Mouse (Mus musculus): ENCODE data around the gene Nsf. TPM values are rescaled to one million over a fixed set of nuclear protein-coding genes. Genes with fewer than 3 reads are reported as not detected.

Gene Nsf
- polyA plus RNA-seq, 1 experiment from 2014 or later = 30.6 TPM

GRCm38 (mm10) chr11:103979381-103979780 lies 25.5 kb upstream of the Nsf start:
- Histone ChIP-seq H3K27ac (replicated peaks) (0 out of 2 replicates have a peak overlapping the region, but pooled peaks have one; percentile 18), H3K9me3 (ENCODE audit: control insufficient read depth, low read length) (no peaks in the 10 kb centered on the region), H3K36me3 (ENCODE audit: control insufficient read depth, insufficient read depth, low read length) (peaks cover 3% of the 10 kb centered on the region; the same call in 1 of the 2 replicates), H3K4me1 (replicated peaks; ENCODE audit: control insufficient read depth, insufficient read depth) (no peaks in the 10 kb centered on the region), H3K27me3 (ENCODE audit: control insufficient read depth, insufficient read depth, low read length) (no peaks in the 10 kb centered on the region), H3K9ac (ENCODE audit: low read length) (no peak overlapping the region), H3K4me3 (ENCODE audit: low read depth, low read length) (no peak overlapping the region), H3K4me2 (replicated peaks; ENCODE audit: low read depth) (no peak overlapping the region)
- 75% methylated on average over 4 of the region's 4 CpGs for WGBS
- no peak for ATAC-seq (ENCODE audit: low FRiP score, low TSS enrichment)
- TF ChIP-seq EP300 (optimal IDR thresholded peaks at IDR 0.05) (no peak), CTCF (IDR thresholded peaks at IDR 0.05; ENCODE audit: low read depth) (no peak)
- DNase-seq (ENCODE audit: low spot score) = no peak

- WGBS = 81% methylated on average over 3 of the region's 3 CpGs
- TF ChIP-seq CTCF (IDR thresholded peaks at IDR 0.05; ENCODE audit: low read depth) (no peak), EP300 (optimal IDR thresholded peaks at IDR 0.05) (no peak)
- DNase-seq (ENCODE audit: low spot score) (no peak), ATAC-seq (ENCODE audit: low FRiP score, low TSS enrichment) (no peak)
- Histone ChIP-seq H3K4me3 (ENCODE audit: low read depth, low read length) (no peak overlapping the region), H3K9me3 (ENCODE audit: control insufficient read depth, low read length) (no peaks in the 10 kb centered on the region), H3K4me2 (replicated peaks; ENCODE audit: low read depth) (no peak overlapping the region), H3K27ac (replicated peaks) (no peak overlapping the region), H3K36me3 (ENCODE audit: control insufficient read depth, insufficient read depth, low read length) (0 out of 2 replicates have a peak, but pooled peaks cover 6% of the 10 kb centered on the region), H3K27me3 (ENCODE audit: control insufficient read depth, insufficient read depth, low read length) (no peaks in the 10 kb centered on the region), H3K9ac (ENCODE audit: low read length) (no peak overlapping the region), H3K4me1 (replicated peaks; ENCODE audit: control insufficient read depth, insufficient read depth) (no peaks in the 10 kb centered on the region; the same call in 1 of the 2 replicates)
Observed at GRCm38 (mm10) chr11:103970876-103971275, 17.0 kb upstream of the Nsf start.

GRCm38 (mm10) chr11:103969278-103969677 lies 15.4 kb upstream of the Nsf start:
- H3K36me3 ChIP-seq (ENCODE audit: control insufficient read depth, insufficient read depth, low read length) = 0 out of 2 replicates have a peak, but pooled peaks cover 6% of the 10 kb centered on the region
- no peaks in the 10 kb centered on the region; the same call in 1 of the 2 replicates for H3K4me1 ChIP-seq (replicated peaks; ENCODE audit: control insufficient read depth, insufficient read depth)
- TF ChIP-seq EP300 (optimal IDR thresholded peaks at IDR 0.05) (no peak), CTCF (IDR thresholded peaks at IDR 0.05; ENCODE audit: low read depth) (no peak)
- no peak for DNase-seq (ENCODE audit: low spot score)
- H3K4me2 ChIP-seq (replicated peaks; ENCODE audit: low read depth) = no peak overlapping the region
- H3K27ac ChIP-seq (replicated peaks) = no peak overlapping the region
- no peak for ATAC-seq (ENCODE audit: low FRiP score, low TSS enrichment)
- no peak overlapping the region for H3K9ac ChIP-seq (ENCODE audit: low read length)
- no peaks in the 10 kb centered on the region for H3K27me3 ChIP-seq (ENCODE audit: control insufficient read depth, insufficient read depth, low read length)
- no peak overlapping the region for H3K4me3 ChIP-seq (ENCODE audit: low read depth, low read length)
- H3K9me3 ChIP-seq (ENCODE audit: control insufficient read depth, low read length) = no peaks in the 10 kb centered on the region
- 91% methylated on average over 5 of the region's 5 CpGs for WGBS

- ATAC-seq (ENCODE audit: low FRiP score, low TSS enrichment) = no peak
- H3K27ac ChIP-seq (replicated peaks) = peak overlapping the region; percentile 94
- H3K27me3 ChIP-seq (ENCODE audit: control insufficient read depth, insufficient read depth, low read length) = no peaks in the 10 kb centered on the region
- TF ChIP-seq CTCF (IDR thresholded peaks at IDR 0.05; ENCODE audit: low read depth) (no peak), EP300 (optimal IDR thresholded peaks at IDR 0.05) (no peak)
- H3K9ac ChIP-seq (ENCODE audit: low read length) = peak overlapping the region; percentile 77
- no peaks in the 10 kb centered on the region for H3K36me3 ChIP-seq (ENCODE audit: control insufficient read depth, insufficient read depth, low read length)
- no peaks in the 10 kb centered on the region; the same call in 1 of the 2 replicates for H3K4me1 ChIP-seq (replicated peaks; ENCODE audit: control insufficient read depth, insufficient read depth)
- peak overlapping the region; percentile 86 for H3K4me3 ChIP-seq (ENCODE audit: low read depth, low read length)
- DNase-seq (ENCODE audit: low spot score) = no peak
- peak overlapping the region; percentile 89 for H3K4me2 ChIP-seq (replicated peaks; ENCODE audit: low read depth)
- under 1% methylated on average over 20 of the region's 20 CpGs for WGBS
- no peaks in the 10 kb centered on the region for H3K9me3 ChIP-seq (ENCODE audit: control insufficient read depth, low read length)
Observed at GRCm38 (mm10) chr11:103967106-103967735, 13.4 kb upstream of the Nsf start.

GRCm38 (mm10) chr11:103956866-103957265 lies 3.0 kb upstream of the Nsf start:
- no peak overlapping the region for H3K4me2 ChIP-seq (replicated peaks; ENCODE audit: low read depth)
- DNase-seq (ENCODE audit: low spot score) (no peak), ATAC-seq (ENCODE audit: low FRiP score, low TSS enrichment) (no peak)
- TF ChIP-seq EP300 (optimal IDR thresholded peaks at IDR 0.05) (no peak), CTCF (IDR thresholded peaks at IDR 0.05; ENCODE audit: low read depth) (no peak)
- H3K36me3 ChIP-seq (ENCODE audit: control insufficient read depth, insufficient read depth, low read length) = no peaks in the 10 kb centered on the region
- H3K4me1 ChIP-seq (replicated peaks; ENCODE audit: control insufficient read depth, insufficient read depth) = no peaks in the 10 kb centered on the region; the same call in 1 of the 2 replicates
- H3K9ac ChIP-seq (ENCODE audit: low read length) = no peak overlapping the region
- no peak overlapping the region for H3K27ac ChIP-seq (replicated peaks)
- H3K27me3 ChIP-seq (ENCODE audit: control insufficient read depth, insufficient read depth, low read length) = no peaks in the 10 kb centered on the region
- H3K9me3 ChIP-seq (ENCODE audit: control insufficient read depth, low read length) = no peaks in the 10 kb centered on the region
- no peak overlapping the region for H3K4me3 ChIP-seq (ENCODE audit: low read depth, low read length)
- 81% methylated on average over 4 of the region's 4 CpGs for WGBS
